Mouse (Mus musculus) liver, embryonic 15.5 days (tissue): ENCODE data around the gene Aatf. TPM values are rescaled to one million over a fixed set of nuclear protein-coding genes. Genes with fewer than 3 reads are reported as not detected.
"Not testable (repeated sequence)": the region's sequence is repeated elsewhere in the genome, so short reads cannot be mapped to it uniquely, and the experiment has no call there.

ENCODE experiments used
- ATAC-seq: fragments of 200-750 bp; cut with Nextera tagmentation; 2 replicates; pipeline ENCODE4 v1.8.0; 2017; ENCODE audit warnings: moderate number of reproducible peaks, mild to moderate bottlenecking, moderate library complexity; ENCODE audit not compliant: insufficient read depth
- H3K27ac ChIP-seq: fragments of 300-500 bp; sonication (generic); replicated peaks from 2 replicates; pipeline ENCODE4 v1.5.1; 2015; ENCODE audit warnings: mild to moderate bottlenecking, inconsistent platforms
- H3K27me3 ChIP-seq: fragments of 300-500 bp; sonication (generic); 2 replicates; pipeline ENCODE4 v1.6.1; 2015; ENCODE audit warnings: mild to moderate bottlenecking, inconsistent platforms
- H3K36me3 ChIP-seq: fragments of 300-500 bp; sonication (generic); replicated peaks from 2 replicates; pipeline ENCODE4 v1.6.1; 2015; ENCODE audit warnings: moderate library complexity, mild to moderate bottlenecking, inconsistent platforms
- H3K4me1 ChIP-seq: fragments of 300-500 bp; sonication (generic); replicated peaks from 2 replicates; pipeline ENCODE4 v1.6.1; 2015; ENCODE audit warnings: inconsistent platforms
- H3K4me2 ChIP-seq: fragments of 300-500 bp; sonication (generic); 2 replicates; pipeline ENCODE4 v1.6.1; 2015; ENCODE audit warnings: moderate library complexity, mild to moderate bottlenecking, inconsistent platforms
- H3K4me3 ChIP-seq: fragments of 300-500 bp; sonication (generic); replicated peaks from 2 replicates; pipeline ENCODE4 v1.5.1; 2015; ENCODE audit warnings: mild to moderate bottlenecking, inconsistent platforms
- H3K9ac ChIP-seq: fragments of 300-500 bp; sonication (generic); 2 replicates; pipeline ENCODE4 v1.6.1; 2015; ENCODE audit warnings: moderate library complexity, mild to moderate bottlenecking, inconsistent platforms
- H3K9me3 ChIP-seq: fragments of 300-500 bp; sonication (generic); replicated peaks from 2 replicates; pipeline ENCODE4 v1.6.1; 2016; ENCODE audit warnings: inconsistent platforms
- WGBS: fragments of 180-500 bp; shearing (Covaris S2); methylation state at CpG from one replicate; pipeline ENCODE4 v1.1.7; 2015; ENCODE audit warnings: mixed read lengths; ENCODE audit not compliant: insufficient replicate concordance; 5-methylcytosine and 5-hydroxymethylcytosine counted together
- polyA plus RNA-seq: library from polyadenylated mRNA; unstranded; fragments of >200 nt; fragmentation: Nextera tagmentation; extraction: Ambion mirVana; gene quantifications from 2 replicates; pipeline ENCODE4 v1.2.1, GENCODE M21; 2015

Gene Aatf
- polyA plus RNA-seq, 1 experiment from 2014 or later = 25.1 TPM

DNA sequence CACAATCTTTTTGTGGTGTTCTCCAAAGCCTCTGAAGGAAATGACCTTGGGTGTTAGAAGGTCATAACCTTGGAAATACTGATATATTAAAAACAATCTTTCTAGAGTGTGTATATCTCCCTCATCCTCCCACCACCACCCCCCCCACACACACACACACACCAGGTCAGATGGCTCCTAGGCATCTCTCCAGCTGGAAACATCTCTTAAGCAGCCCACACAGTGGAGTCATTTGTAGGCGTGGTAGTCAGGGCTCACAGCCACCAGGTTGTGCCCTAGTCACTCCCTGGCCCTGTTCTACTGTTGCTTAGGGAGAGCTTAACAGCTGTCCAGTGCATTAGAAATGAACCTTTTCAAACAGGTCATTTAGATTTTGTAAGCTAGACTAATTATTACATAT lies 118.3 kb downstream of the Aatf start:
- no peak overlapping the region for H3K4me3 ChIP-seq

DNA sequence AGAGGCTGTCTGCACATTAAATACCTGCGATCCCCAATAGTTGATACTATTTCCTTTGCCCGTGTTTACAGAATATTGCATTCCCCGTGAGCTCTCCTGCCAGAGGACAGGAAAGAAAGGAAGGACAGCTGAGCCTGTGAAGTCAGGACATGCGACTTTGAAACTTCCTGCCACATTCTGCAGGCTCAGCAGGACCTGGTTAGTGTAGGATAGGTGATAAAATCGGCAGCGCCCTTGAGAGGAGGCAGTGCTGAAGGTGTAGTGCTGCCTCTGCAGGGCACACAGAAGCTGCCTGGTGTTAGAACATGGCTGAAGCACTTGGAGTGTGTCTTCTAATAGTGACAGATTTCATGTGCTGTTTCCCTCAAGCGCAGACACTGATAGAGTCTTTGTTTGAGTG lies 119.8 kb downstream of the Aatf start:
- H3K4me2 ChIP-seq = no peak overlapping the region
- H3K4me3 ChIP-seq = no peak overlapping the region
- H3K9me3 ChIP-seq = no peaks in the 10 kb centered on the region
- peaks cover 45% of the 10 kb centered on the region for H3K36me3 ChIP-seq
- no peak overlapping the region for H3K27ac ChIP-seq
- no peak for ATAC-seq
- no peaks in the 10 kb centered on the region for H3K27me3 ChIP-seq
- no peaks in the 10 kb centered on the region for H3K4me1 ChIP-seq
- H3K9ac ChIP-seq = no peak overlapping the region
- WGBS = 59% methylated on average over 7 of the region's 7 CpGs

More for the DNA sequence above, 118.3 kb downstream of the Aatf start:
- Histone ChIP-seq H3K9me3 (no peaks in the 10 kb centered on the region), H3K27me3 (no peaks in the 10 kb centered on the region), H3K9ac (no peak overlapping the region), H3K27ac (no peak overlapping the region), H3K4me1 (no peaks in the 10 kb centered on the region), H3K36me3 (peaks cover 36% of the 10 kb centered on the region), H3K4me2 (no peak overlapping the region)
- ATAC-seq = no peak
- 62% methylated on average over 1 of the region's 1 CpGs for WGBS

GRCm38 (mm10) chr11:84392066-84392465 lies 121.3 kb downstream of the Aatf start:
- WGBS = 79% methylated on average over 7 of the region's 7 CpGs

GRCm38 (mm10) chr11:84391126-84391525 lies 122.2 kb downstream of the Aatf start:
- no peak for ATAC-seq
- WGBS = 74% methylated on average over 8 of the region's 8 CpGs
- no peak overlapping the region for H3K4me2 ChIP-seq
- H3K4me1 ChIP-seq = no peaks in the 10 kb centered on the region
- no peak overlapping the region for H3K27ac ChIP-seq
- no peaks in the 10 kb centered on the region for H3K9me3 ChIP-seq
- no peak overlapping the region for H3K9ac ChIP-seq
- no peak overlapping the region for H3K4me3 ChIP-seq
- no peaks in the 10 kb centered on the region for H3K27me3 ChIP-seq
- peaks cover 36% of the 10 kb centered on the region for H3K36me3 ChIP-seq

More at GRCm38 (mm10) chr11:84392066-84392465, 121.3 kb downstream of the Aatf start:
- H3K9me3 ChIP-seq, H3K4me1 ChIP-seq, H3K4me3 ChIP-seq, H3K9ac ChIP-seq, ATAC-seq, H3K27ac ChIP-seq, H3K27me3 ChIP-seq, H3K4me2 ChIP-seq: not testable (repeated sequence)
- H3K36me3 ChIP-seq = peaks cover 36% of the 10 kb centered on the region

DNA sequence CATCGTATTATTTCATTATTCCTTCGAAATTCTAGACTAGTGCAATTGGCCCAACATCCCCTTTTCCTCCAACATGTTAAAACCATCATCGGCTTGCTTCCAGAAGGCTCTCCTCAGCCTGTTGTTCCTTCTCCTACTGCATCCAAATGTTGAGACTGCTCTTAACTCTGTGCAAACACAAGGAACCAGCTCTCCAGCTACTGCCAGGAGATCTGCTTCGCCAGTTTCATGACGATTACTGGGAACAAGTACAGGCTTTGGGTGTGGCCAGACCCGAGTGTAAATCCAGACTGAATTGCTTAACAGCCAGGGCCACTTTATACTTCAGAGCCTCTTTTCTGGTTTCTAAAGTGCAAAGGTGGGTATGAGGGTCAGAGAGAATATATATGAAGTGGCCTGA lies 124.0 kb downstream of the Aatf start:
- ATAC-seq = no peak
- H3K9me3 ChIP-seq = no peaks in the 10 kb centered on the region
- H3K4me3 ChIP-seq = no peak overlapping the region
- no peak overlapping the region for H3K9ac ChIP-seq
- 72% methylated on average over 6 of the region's 6 CpGs for WGBS
- H3K4me2 ChIP-seq = no peak overlapping the region
- no peaks in the 10 kb centered on the region for H3K27me3 ChIP-seq
- H3K36me3 ChIP-seq = peaks cover 29% of the 10 kb centered on the region
- H3K27ac ChIP-seq = no peak overlapping the region
- no peaks in the 10 kb centered on the region for H3K4me1 ChIP-seq

- H3K9ac ChIP-seq = no peak overlapping the region
- no peaks in the 10 kb centered on the region for H3K27me3 ChIP-seq
- H3K4me2 ChIP-seq = no peak overlapping the region
- no peak overlapping the region for H3K27ac ChIP-seq
- WGBS = 83% methylated on average over 6 of the region's 6 CpGs
- no peaks in the 10 kb centered on the region for H3K9me3 ChIP-seq
- H3K4me1 ChIP-seq = no peaks in the 10 kb centered on the region
- no peak for ATAC-seq
- peaks cover 26% of the 10 kb centered on the region for H3K36me3 ChIP-seq
- H3K4me3 ChIP-seq = no peak overlapping the region
Measured at GRCm38 (mm10) chr11:84383891-84384290, 129.4 kb downstream of the Aatf start.

- WGBS = 83% methylated on average over 13 of the region's 13 CpGs
- no peak overlapping the region for H3K9ac ChIP-seq
- H3K27ac ChIP-seq = no peak overlapping the region
- no peaks in the 10 kb centered on the region for H3K9me3 ChIP-seq
- H3K27me3 ChIP-seq = no peaks in the 10 kb centered on the region
- no peak overlapping the region for H3K4me3 ChIP-seq
- H3K4me1 ChIP-seq = no peaks in the 10 kb centered on the region
- H3K36me3 ChIP-seq = peaks cover 26% of the 10 kb centered on the region
- no peak overlapping the region for H3K4me2 ChIP-seq
- no peak for ATAC-seq
Measured at GRCm38 (mm10) chr11:84382450-84382849, 130.9 kb downstream of the Aatf start.

- no peaks in the 10 kb centered on the region for H3K27me3 ChIP-seq
- H3K9ac ChIP-seq = no peak overlapping the region
- H3K27ac ChIP-seq = no peak overlapping the region
- H3K4me3 ChIP-seq = no peak overlapping the region
- no peaks in the 10 kb centered on the region for H3K4me1 ChIP-seq
- H3K36me3 ChIP-seq = peaks cover 25% of the 10 kb centered on the region
- no peaks in the 10 kb centered on the region for H3K9me3 ChIP-seq
- ATAC-seq = no peak
- WGBS = 83% methylated on average over 13 of the region's 13 CpGs
- H3K4me2 ChIP-seq = no peak overlapping the region
Measured at GRCm38 (mm10) chr11:84376510-84377365, 136.6 kb downstream of the Aatf start.

DNA sequence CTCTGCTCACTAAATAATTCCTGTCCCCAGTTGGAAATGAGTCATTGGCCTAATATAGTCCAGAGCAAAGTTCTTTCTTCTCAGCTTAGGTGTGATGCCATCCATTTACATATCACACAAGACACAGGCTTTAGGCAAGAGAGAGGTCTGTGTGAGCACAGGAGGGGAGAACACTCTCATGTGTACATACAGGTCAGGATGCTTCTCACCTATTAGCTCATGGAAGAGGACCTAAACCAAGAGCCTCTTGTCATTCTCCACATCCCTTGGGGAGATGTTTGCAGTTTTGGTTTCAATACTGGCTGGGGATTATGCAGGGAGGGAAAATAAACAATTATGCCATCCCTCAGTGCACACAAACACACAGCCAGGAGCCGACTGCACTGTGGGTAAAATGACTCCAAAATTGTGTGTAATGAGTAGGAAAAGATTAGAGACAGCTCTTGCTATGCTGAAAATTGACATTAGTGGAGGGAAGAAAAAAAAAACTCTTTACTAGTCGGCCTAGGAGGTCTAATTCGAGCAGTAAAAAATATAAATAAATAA lies 137.3 kb downstream of the Aatf start:
- Histone ChIP-seq H3K4me3 (no peak overlapping the region), H3K36me3 (peaks cover 19% of the 10 kb centered on the region), H3K27me3 (no peaks in the 10 kb centered on the region), H3K9me3 (no peaks in the 10 kb centered on the region), H3K9ac (no peak overlapping the region), H3K27ac (no peak overlapping the region), H3K4me2 (no peak overlapping the region), H3K4me1 (no peaks in the 10 kb centered on the region)
- WGBS = 61% methylated on average over 3 of the region's 3 CpGs
- ATAC-seq = no peak

DNA sequence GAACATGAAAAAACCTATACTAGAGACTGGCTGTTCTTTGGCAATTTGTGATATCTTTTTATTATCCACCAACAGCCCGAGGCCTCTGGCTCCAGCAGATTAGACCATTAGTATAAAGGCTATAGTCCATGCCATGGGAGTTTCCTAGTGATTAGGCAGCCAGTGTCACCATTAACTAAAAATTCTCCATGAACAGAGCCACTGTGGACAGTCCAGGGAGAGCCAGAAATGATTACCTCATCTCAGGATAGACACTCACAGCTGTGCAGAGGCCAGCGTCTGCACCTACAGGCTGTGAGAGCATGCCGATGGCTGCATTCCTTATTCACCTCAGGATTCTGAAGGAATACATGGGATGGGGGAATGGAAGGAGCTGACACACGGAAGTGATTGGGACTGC lies 140.2 kb downstream of the Aatf start:
- ATAC-seq = no peak
- no peaks in the 10 kb centered on the region for H3K4me1 ChIP-seq
- H3K36me3 ChIP-seq = peaks cover 25% of the 10 kb centered on the region
- no peaks in the 10 kb centered on the region for H3K9me3 ChIP-seq
- H3K27ac ChIP-seq = no peak overlapping the region
- no peak overlapping the region for H3K4me2 ChIP-seq
- no peak overlapping the region for H3K4me3 ChIP-seq
- H3K27me3 ChIP-seq = no peaks in the 10 kb centered on the region
- 80% methylated on average over 4 of the region's 4 CpGs for WGBS
- no peak overlapping the region for H3K9ac ChIP-seq
